Mouse (Mus musculus) heart, postnatal 25 days (tissue): ENCODE data around the gene Fance. TPM values are rescaled to one million over a fixed set of nuclear protein-coding genes. Genes with fewer than 3 reads are reported as not detected.
"Not testable (repeated sequence)": the region's sequence is repeated elsewhere in the genome, so short reads cannot be mapped to it uniquely, and the experiment has no call there.

ENCODE experiments used
- DNase-seq: peaks from one replicate; pipeline ENCODE4 v3.0.0; 2022; ENCODE audit warnings: low spot score
- intact Hi-C: fragments of 180-260 bp; cut with DNase I; formaldehyde crosslinking; loops from one replicate; pipeline ENCODE4 v1.15.1; 2025
- total RNA-seq, 2 experiments: library from RNA; stranded (reverse); gene quantifications; 2 replicates each; pipeline ENCODE4 v1.2.3; 2021

The Fance gene
- total RNA-seq, 2 experiments from 2014 or later: 10.5 to 11.1 TPM

GRCm38 (mm10) chr17:28317725-28318124 lies 4.4 kb downstream of the Fance start:
- intact Hi-C loops: no loop called here
- no peak for DNase-seq

GRCm38 (mm10) chr17:28321700-28322099 lies 8.4 kb downstream of the Fance start:
- intact Hi-C loops: no loop called here
- no peak for DNase-seq

- intact Hi-C loops: no loop called here
- DNase-seq: no peak
Measured at GRCm38 (mm10) chr17:28323786-28324185, 10.5 kb downstream of the Fance start.

GRCm38 (mm10) chr17:28324416-28324815 lies 11.1 kb downstream of the Fance start:
- intact Hi-C loops: not testable (repeated sequence)

GRCm38 (mm10) chr17:28325751-28326150 lies 12.4 kb downstream of the Fance start:
- no peak for DNase-seq
- intact Hi-C loops: no loop called here

More at GRCm38 (mm10) chr17:28324416-28324815, 11.1 kb downstream of the Fance start:
- not testable (repeated sequence) for DNase-seq

- intact Hi-C loops: no loop called here
- DNase-seq: no peak
Measured at GRCm38 (mm10) chr17:28326951-28327350, 13.6 kb downstream of the Fance start.

- intact Hi-C loops: loop anchor here (1.0 kb wide), 1 partner anchor 41 kb away; no protein-coding TSS in a partner anchor
- DNase-seq: no peak
Measured at GRCm38 (mm10) chr17:28327673-28328325, 14.5 kb downstream of the Fance start.

- peak; percentile 92 for DNase-seq
- intact Hi-C loops: loop anchor here (1.0 kb wide), 1 partner anchor 40 kb away; no protein-coding TSS in a partner anchor
Measured at GRCm38 (mm10) chr17:28328366-28328928, 15.1 kb downstream of the Fance start, which contains the start of gene Rpl10a. Gene Rpl10a, plus strand, starts transcription at chr17:28328471.

GRCm38 (mm10) chr17:28328946-28329345 lies 15.6 kb downstream of the Fance start:
- no peak for DNase-seq
- intact Hi-C loops: loop anchor here (1.0 kb wide), 1 partner anchor 39 kb away; no protein-coding TSS in a partner anchor

GRCm38 (mm10) chr17:28329503-28330231 lies 16.3 kb downstream of the Fance start:
- no peak for DNase-seq
- intact Hi-C loops: no loop called here

- DNase-seq: no peak
- intact Hi-C loops: no loop called here
Measured at GRCm38 (mm10) chr17:28330232-28330546, 16.9 kb downstream of the Fance start.

GRCm38 (mm10) chr17:28330590-28330989 lies 17.3 kb downstream of the Fance start:
- intact Hi-C loops, DNase-seq: not testable (repeated sequence)

- DNase-seq: no peak
- intact Hi-C loops: no loop called here
Measured at GRCm38 (mm10) chr17:28331241-28332112, 18.2 kb downstream of the Fance start.

- DNase-seq: no peak
- intact Hi-C loops: no loop called here
Measured at GRCm38 (mm10) chr17:28332113-28332914, 19.0 kb downstream of the Fance start.

GRCm38 (mm10) chr17:28332915-28333546 lies 19.7 kb downstream of the Fance start:
- intact Hi-C loops: no loop called here
- no peak for DNase-seq

- DNase-seq: no peak
- intact Hi-C loops: no loop called here
Measured at GRCm38 (mm10) chr17:28335267-28335666, 21.9 kb downstream of the Fance start.

- intact Hi-C loops: no loop called here
- DNase-seq: no peak
Measured at GRCm38 (mm10) chr17:28337547-28337946, 24.2 kb downstream of the Fance start.

GRCm38 (mm10) chr17:28340578-28340977 lies 27.3 kb downstream of the Fance start:
- DNase-seq: no peak

GRCm38 (mm10) chr17:28341091-28341490 lies 27.8 kb downstream of the Fance start:
- intact Hi-C loops: no loop called here
- DNase-seq: peak; percentile 66

More at GRCm38 (mm10) chr17:28340578-28340977, 27.3 kb downstream of the Fance start:
- intact Hi-C loops: no loop called here
